Mouse (Mus musculus) heart, postnatal 36 days (tissue): Measurements from ENCODE around the gene Thra. TPM values are rescaled to one million over a fixed set of nuclear protein-coding genes. Genes with fewer than 3 reads are reported as not detected.

Experiments
- total RNA-seq, 2 experiments: library from RNA; stranded (reverse); gene quantifications; 2 replicates each; pipeline ENCODE4 v1.2.3; 2021

Gene Thra
- total RNA-seq, 2 experiments from 2014 or later, result 100 to 111 TPM

Other genes with a start within 250 kb of the Thra start
- gene Ikzf3, start 194.6 kb upstream of the Thra start, total RNA-seq, result under 1 TPM; 0.44 to 0.84 TPM
- not detected for gene Zpbp2, start 189.5 kb upstream of the Thra start, total RNA-seq
- 10 to 100 TPM; 39.3 to 40.4 TPM for gene Ormdl3, start 153.3 kb upstream of the Thra start, total RNA-seq
- gene Lrrc3c, start 142.3 kb upstream of the Thra start, total RNA-seq, result not detected
- 1 to 10 TPM; 5.4 to 6.4 TPM for gene Gm12355, start 115.0 kb upstream of the Thra start, total RNA-seq
- gene Gsdma3, start 114.3 kb upstream of the Thra start, total RNA-seq, result 1 to 10 TPM; 3.0 to 3.3 TPM
- not detected for gene Gsdma2, start 93.9 kb upstream of the Thra start, total RNA-seq
- not detected for gene Gsdma, start 76.3 kb upstream of the Thra start, total RNA-seq
- 100 to 1,000 TPM; 102 to 104 TPM for gene Psmd3, start 58.1 kb upstream of the Thra start, total RNA-seq
- not detected for gene Csf3, start 39.4 kb upstream of the Thra start, total RNA-seq
- gene Med24, start 11.2 kb upstream of the Thra start, total RNA-seq, result 10 to 100 TPM; 45.2 to 52.7 TPM
- 100 to 1,000 TPM; 104 to 107 TPM for gene Nr1d1, start 34.7 kb downstream of the Thra start, total RNA-seq
- 10 to 100 TPM; 74.4 to 75.3 TPM for gene Msl1, start 54.9 kb downstream of the Thra start, total RNA-seq
- 10 to 100 TPM; 26.1 to 26.2 TPM for gene Casc3, start 64.3 kb downstream of the Thra start, total RNA-seq
- under 1 TPM; 0.57 to 0.72 TPM for gene Rapgefl1, start 96.1 kb downstream of the Thra start, total RNA-seq
- 10 to 100 TPM in 1 of 2 experiments, 1 to 10 TPM in 1; 8.1 to 10.2 TPM for gene Wipf2, start 123.0 kb downstream of the Thra start, total RNA-seq
- under 1 TPM; 0.14 to 0.49 TPM for gene Cdc6, start 167.2 kb downstream of the Thra start, total RNA-seq
- 10 to 100 TPM; 10.5 to 13.6 TPM for gene Rara, start 187.2 kb downstream of the Thra start, total RNA-seq
- gene Gjd3, start 242.4 kb downstream of the Thra start, total RNA-seq, result under 1 TPM; 0.33 to 0.36 TPM